Mouse (Mus musculus): Measurements from ENCODE around the gene Tlcd2.

Tlcd2 gene

DNA sequence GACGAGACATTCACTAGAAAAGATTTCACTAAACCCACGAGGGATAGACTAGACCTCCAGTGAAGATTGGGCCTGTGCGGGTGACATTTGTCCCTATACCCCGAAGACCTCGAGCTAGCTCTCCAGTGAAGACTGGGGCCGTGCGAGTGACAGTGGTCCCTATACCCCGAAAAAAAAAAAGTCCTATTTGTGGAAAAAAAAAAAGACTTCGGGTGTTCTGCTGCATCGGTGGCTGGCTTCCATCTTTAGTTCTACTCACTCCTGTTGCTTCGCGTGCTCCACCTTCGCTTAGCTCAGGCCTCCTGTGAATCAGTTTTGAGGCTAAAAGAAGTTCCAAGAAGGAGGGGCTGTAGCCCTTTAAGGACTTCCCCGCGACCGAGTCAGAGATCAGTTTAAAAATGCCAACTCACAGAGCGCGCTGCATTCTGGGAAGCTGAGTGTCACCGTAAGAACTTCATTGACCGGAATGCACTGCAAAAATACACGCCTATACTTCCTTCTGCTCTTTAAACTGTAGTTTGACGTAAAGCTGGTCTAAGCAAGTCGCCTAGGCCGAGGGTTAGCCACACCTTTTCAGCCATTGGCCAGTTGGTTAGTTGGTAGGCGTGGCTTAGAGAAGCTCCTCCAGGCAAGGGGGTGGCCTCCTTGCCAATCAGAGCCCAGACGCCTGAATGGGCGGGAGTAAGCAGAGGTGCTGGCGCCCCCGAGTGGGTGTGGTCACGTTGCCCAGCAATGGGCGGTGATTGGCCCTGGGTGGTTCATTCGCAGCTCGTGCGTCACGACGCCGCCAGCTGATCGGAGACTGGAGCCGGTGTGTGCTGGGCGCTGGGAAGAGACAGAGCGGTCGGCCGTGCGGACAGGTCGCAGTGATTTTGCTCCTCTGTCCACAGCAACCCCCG, at the start of gene Tlcd2:
TSS of gene Tlcd2 (plus strand) at position 872 of the 899 bp plus-strand sequence.
- DNase-seq (ENCODE audit: low read depth): peak; percentile 100

GRCm38 (mm10) chr11:75415096-75415495, 46.4 kb upstream of the Tlcd2 start:
- DNase-seq (ENCODE audit: low read depth): no peak

- no peak for DNase-seq (ENCODE audit: low read depth)
Observed at GRCm38 (mm10) chr11:75415994-75416393, 45.5 kb upstream of the Tlcd2 start.

DNA sequence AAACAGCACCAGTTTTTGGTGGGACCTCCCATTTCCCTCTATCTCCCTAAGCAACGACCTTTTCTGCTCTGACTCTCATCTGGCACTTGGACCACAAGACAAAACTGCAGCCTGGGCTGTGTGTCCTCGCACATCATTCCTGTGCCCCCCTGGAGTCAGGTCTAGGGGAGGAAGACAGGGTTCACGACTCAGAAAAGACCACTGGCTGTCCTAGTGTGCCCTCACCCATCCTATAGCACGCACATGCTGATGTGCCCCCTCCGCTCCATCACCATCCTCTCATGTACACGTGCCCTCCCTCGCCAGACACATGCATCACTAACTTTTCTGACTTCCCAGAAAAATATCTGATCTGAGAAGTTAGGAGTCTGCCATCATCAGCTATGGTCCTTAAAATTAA, 41.5 kb upstream of the Tlcd2 start:
- no peak for DNase-seq (ENCODE audit: low read depth)

GRCm38 (mm10) chr11:75420810-75421374, 40.6 kb upstream of the Tlcd2 start:
- no peak for DNase-seq (ENCODE audit: low read depth)

- peak; percentile 67 for DNase-seq (ENCODE audit: low read depth)
Observed at GRCm38 (mm10) chr11:75421375-75422012, 40.0 kb upstream of the Tlcd2 start.

- DNase-seq (ENCODE audit: low read depth): no peak
Observed at GRCm38 (mm10) chr11:75422013-75422792, 39.3 kb upstream of the Tlcd2 start, which contains the start of gene Serpinf1. TSS of gene Serpinf1 (minus strand) at chr11:75422701.

- no peak for DNase-seq (ENCODE audit: low read depth)
Observed at GRCm38 (mm10) chr11:75423091-75423490, 38.4 kb upstream of the Tlcd2 start.

DNA sequence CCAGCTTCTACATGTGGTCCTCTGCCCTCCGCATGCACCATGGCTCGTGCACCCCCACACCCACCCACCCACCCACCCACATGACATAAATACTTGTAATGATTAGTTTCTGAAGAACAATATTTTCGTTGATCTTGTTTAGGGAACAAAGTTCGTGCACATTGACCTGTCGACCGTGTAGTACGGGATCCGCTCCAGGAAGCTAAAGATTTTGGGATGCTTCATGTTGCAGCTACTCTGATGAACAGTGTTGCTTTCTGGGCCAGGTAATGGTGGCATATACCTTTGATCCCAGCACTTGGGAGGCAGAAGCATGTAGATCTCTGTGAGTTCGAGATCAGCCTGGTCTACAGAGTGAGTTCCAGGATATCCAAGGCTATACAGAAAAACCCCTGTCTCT, 37.5 kb upstream of the Tlcd2 start:
- DNase-seq (ENCODE audit: low read depth): no peak

DNA sequence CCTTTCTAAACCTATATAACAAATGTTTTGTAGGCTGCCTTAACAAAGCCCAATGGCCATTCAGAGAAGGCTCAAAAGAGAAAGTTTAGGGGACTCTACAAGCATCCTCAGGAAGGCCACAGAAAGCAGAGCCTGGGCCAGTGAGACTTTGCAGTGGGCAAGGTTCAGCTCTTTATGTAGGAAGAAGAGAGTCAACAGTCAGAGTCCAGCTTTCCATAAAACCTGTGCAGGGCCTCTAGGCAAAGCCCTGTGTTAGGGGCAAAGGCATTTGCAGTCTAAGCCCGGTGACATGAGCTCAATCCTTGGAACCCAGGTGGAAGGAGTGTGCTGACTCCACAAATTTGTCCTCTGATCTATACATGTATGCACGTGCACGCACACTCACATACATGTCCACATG, 37.1 kb upstream of the Tlcd2 start:
- no peak for DNase-seq (ENCODE audit: low read depth)

GRCm38 (mm10) chr11:75429019-75429705, 32.4 kb upstream of the Tlcd2 start:
- no peak for DNase-seq (ENCODE audit: low read depth)

- DNase-seq (ENCODE audit: low read depth): no peak
Observed at GRCm38 (mm10) chr11:75431307-75431706, 30.2 kb upstream of the Tlcd2 start.

DNA sequence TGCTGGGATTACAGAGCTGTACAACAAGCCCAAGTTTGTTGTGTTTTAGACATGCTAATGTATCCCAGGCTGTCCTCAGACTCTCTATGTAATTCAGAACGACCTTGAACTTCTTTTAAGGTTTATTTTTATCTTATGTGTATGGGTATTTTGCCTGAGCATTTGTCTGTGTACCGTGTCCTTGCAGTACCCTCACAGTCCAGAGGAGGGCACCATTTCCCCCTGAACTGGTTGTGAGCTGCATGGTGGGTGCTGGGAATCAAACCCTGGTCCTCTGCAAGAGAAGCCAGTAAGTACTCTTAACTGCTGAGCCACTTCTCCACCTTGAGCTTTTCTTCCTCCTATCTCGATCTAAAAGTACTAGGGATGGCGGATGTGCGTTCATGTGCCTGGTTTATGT, 27.4 kb upstream of the Tlcd2 start:
- DNase-seq (ENCODE audit: low read depth): no peak

DNA sequence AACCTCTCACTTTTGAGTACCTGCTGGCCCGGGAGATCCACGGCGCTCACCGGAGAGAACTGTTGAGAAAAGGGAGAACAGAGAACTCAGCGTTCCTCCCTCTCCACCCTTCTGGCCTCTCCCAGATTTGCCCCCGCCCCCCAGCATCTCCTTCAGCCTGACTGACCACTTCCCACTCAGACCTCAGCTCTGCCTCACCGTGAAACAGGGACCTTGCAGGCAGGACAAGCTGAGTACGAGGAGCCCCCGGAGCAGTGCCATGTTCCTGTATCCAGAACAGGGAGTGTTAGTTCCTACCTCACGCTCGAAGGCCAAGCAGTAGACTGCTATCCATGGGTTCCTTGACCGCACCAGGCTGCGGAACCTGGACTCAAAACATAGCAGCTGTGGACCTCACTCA, 23.3 kb upstream of the Tlcd2 start:
- no peak for DNase-seq (ENCODE audit: low read depth)

GRCm38 (mm10) chr11:75438804-75439203, 22.7 kb upstream of the Tlcd2 start:
- no peak for DNase-seq (ENCODE audit: low read depth)

DNA sequence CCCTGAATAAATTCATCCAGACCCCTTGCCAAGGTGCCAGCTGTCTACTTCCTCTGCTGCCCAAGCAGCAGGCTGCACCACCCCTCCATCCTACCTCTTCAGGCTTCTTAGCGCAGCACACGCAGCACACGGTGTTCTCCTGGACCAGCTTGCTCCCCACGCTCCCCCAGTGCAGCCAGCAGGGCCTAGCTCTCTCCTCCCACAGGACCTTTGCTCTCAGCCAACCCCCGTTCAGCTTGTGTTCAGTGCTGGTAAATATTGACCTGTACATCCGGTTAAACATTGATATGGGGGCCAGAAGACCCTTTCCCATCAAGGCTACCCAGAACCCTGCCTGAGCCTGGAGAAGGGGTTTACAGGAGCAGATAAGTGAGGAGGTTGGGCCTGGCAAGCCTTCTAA, 22.2 kb upstream of the Tlcd2 start, which contains the start of gene Serpinf2:
TSS of gene Serpinf2 (minus strand) at position 229 of the 400 bp plus-strand sequence.
- DNase-seq (ENCODE audit: low read depth): no peak

- no peak for DNase-seq (ENCODE audit: low read depth)
Observed at GRCm38 (mm10) chr11:75439951-75440350, 21.6 kb upstream of the Tlcd2 start.

DNA sequence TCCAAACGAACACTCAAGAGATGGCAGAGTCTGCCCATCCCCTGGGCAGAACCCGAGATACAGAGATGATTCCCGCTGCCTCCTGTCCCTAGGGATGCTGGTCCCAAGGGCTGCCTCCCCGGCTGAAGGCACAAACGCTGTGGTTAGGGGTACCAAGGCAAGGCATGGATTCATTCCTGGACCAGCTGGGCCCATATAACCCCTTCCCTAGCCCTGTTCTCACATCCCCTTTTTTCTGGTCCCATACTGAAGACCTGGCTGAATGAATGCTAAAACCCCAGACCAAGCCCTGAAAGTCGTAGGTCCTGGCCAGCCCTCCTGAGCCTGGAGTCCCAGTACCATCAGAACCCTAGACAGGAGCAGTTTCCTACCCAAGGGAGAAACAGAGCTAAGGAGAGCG, 20.5 kb upstream of the Tlcd2 start:
- DNase-seq (ENCODE audit: low read depth): no peak

DNA sequence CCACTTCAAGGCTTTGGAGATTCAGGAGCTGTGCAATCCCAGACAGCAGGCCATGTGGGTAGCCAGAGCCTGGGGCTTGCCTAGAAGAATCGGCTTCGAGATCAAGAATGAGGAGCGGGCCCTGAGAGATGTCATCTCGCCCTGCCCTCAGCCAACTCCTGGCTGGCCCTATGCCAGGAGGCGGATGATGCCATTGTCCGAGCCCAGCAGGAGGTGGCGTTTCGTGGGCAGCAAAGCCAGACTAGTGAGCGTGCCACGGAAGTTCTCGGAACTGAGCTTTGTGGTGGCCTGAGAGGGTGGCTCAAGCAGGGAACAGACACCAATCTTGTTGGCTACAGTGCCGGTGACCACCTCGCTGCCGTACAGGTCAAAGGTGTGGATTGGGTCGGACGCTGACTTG, 19.9 kb upstream of the Tlcd2 start:
- no peak for DNase-seq (ENCODE audit: low read depth)

- DNase-seq (ENCODE audit: low read depth): no peak
Observed at GRCm38 (mm10) chr11:75443711-75444110, 17.8 kb upstream of the Tlcd2 start.

- DNase-seq (ENCODE audit: low read depth): no peak
Observed at GRCm38 (mm10) chr11:75448575-75448974, 12.9 kb upstream of the Tlcd2 start.

DNA sequence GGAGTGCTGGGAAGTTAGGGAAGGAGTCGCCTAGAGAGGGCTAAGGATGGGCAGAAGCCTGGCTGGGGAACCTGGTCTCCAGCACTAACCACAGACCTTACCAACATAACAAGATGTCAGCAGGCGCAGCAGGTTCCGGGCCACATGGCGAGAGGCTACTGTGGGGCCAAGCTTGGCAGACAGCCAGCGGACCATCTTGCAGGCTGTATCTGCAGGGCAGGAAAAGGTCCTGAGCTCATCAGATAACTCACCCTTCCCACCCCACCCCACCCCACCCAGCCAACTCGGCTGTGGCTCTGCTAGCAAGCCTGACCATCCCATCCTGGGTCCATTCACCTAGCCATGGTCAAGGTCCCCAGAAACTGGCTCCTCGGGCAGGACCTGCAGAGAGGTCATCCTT, 11.8 kb upstream of the Tlcd2 start:
- DNase-seq (ENCODE audit: low read depth): no peak
